Mouse (Mus musculus): Measurements from ENCODE around the gene Ccdc191. TPM values are rescaled to one million over a fixed set of nuclear protein-coding genes. Genes with fewer than 3 reads are reported as not detected.

The Ccdc191 gene
- polyA plus RNA-seq (2011; ENCODE audit: insufficient read depth, insufficient read length, low replicate concordance, missing spikeins), result 4.7 and 7.1 TPM in 2 replicates

- TF ChIP-seq POLR2A (IDR thresholded peaks at IDR 0.05; ENCODE audit: borderline replicate concordance, control insufficient read depth, low read depth, low read length) (no peak), CTCF (IDR thresholded peaks at IDR 0.05; ENCODE audit: control insufficient read depth, insufficient read depth, low read length) (peak; percentile 4; the same call in 1 of the 2 replicates)
- Histone ChIP-seq H3K4me3 (replicated peaks; ENCODE audit: control insufficient read depth, low read depth, low read length) (peak within 1 kb of the TSS; percentile 61), H3K4me1 (ENCODE audit: control insufficient read depth, insufficient read depth, low read length) (no peaks in the 10 kb centered on the region), H3K27ac (ENCODE audit: control insufficient read depth, insufficient read depth, low read depth, low read length, poor library complexity) (no peak within 1 kb of the TSS)
- under 1% methylated on average over 33 of the region's 33 CpGs for WGBS
Observed at GRCm38 (mm10) chr16:43889208-43890004, at the start of gene Ccdc191. TSS of gene Ccdc191 (plus strand) at chr16:43889800.

DNA sequence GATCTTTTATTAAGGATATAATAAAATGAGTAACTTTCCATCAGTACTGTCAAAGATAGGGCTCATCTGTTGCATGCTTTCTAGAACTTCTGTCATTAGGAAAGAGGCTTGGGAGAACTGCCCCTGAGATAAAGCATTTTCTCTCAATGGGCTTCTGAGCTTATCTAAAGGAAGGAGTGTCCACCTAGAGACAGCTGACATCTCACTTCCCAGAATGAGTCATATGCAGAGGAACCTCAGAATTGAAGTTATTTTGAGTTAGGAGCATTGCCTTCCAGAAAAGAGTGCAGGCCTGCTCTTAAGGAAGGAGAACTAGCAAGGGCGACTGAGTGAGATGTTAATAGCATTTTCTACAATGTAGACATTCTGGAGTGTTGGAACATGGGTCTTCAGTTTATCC lies 48.4 kb upstream of the Ccdc191 start:
- Histone ChIP-seq H3K4me3 (replicated peaks; ENCODE audit: control insufficient read depth, low read depth, low read length) (no peak overlapping the region), H3K4me1 (ENCODE audit: control insufficient read depth, insufficient read depth, low read length) (no peaks in the 10 kb centered on the region), H3K27ac (ENCODE audit: control insufficient read depth, insufficient read depth, low read depth, low read length, poor library complexity) (no peak overlapping the region)
- TF ChIP-seq CTCF (IDR thresholded peaks at IDR 0.05; ENCODE audit: control insufficient read depth, insufficient read depth, low read length), result no peak
- TF ChIP-seq POLR2A (IDR thresholded peaks at IDR 0.05; ENCODE audit: borderline replicate concordance, control insufficient read depth, low read depth, low read length), result no peak
- WGBS, result 39% methylated on average over 1 of the region's 1 CpGs

GRCm38 (mm10) chr16:43849839-43850238 lies 39.8 kb upstream of the Ccdc191 start:
- TF ChIP-seq CTCF (IDR thresholded peaks at IDR 0.05; ENCODE audit: control insufficient read depth, insufficient read depth, low read length) (no peak), POLR2A (IDR thresholded peaks at IDR 0.05; ENCODE audit: borderline replicate concordance, control insufficient read depth, low read depth, low read length) (no peak)
- Histone ChIP-seq H3K4me3 (replicated peaks; ENCODE audit: control insufficient read depth, low read depth, low read length) (no peak overlapping the region), H3K4me1 (ENCODE audit: control insufficient read depth, insufficient read depth, low read length) (no peaks in the 10 kb centered on the region), H3K27ac (ENCODE audit: control insufficient read depth, insufficient read depth, low read depth, low read length, poor library complexity) (no peak overlapping the region)
- 70% methylated on average over 1 of the region's 1 CpGs for WGBS

DNA sequence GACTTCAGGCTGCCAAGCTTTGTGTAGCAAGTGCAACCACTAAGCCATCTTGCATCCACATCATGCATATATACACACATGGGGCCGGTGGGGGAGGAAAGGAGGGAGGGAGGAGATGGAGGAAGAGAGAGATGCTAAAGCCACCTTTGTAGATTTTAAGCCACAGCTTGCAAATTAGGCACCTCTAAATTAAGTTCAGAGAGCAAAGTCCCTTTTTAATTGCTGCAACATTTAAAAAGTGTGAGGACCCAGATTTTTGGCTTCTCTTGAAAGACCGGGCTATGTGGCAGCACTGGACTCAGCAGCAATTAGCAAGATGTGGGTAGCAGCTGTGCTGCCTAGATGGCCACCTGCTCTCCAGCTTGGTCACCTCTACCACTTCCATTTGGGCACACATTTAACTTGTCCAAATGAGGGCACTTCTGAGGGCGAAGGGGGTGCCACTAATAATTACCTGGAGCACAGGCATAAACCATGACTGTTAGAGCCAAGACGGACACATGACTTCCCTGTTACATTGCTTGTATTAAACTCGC lies 30.6 kb upstream of the Ccdc191 start:
- H3K4me3 ChIP-seq (replicated peaks; ENCODE audit: control insufficient read depth, low read depth, low read length), result no peak overlapping the region
- TF ChIP-seq CTCF (IDR thresholded peaks at IDR 0.05; ENCODE audit: control insufficient read depth, insufficient read depth, low read length) (no peak), POLR2A (IDR thresholded peaks at IDR 0.05; ENCODE audit: borderline replicate concordance, control insufficient read depth, low read depth, low read length) (no peak)
- 83% methylated on average over 5 of the region's 5 CpGs for WGBS
- H3K27ac ChIP-seq (ENCODE audit: control insufficient read depth, insufficient read depth, low read depth, low read length, poor library complexity), result no peak overlapping the region
- no peaks in the 10 kb centered on the region for H3K4me1 ChIP-seq (ENCODE audit: control insufficient read depth, insufficient read depth, low read length)

DNA sequence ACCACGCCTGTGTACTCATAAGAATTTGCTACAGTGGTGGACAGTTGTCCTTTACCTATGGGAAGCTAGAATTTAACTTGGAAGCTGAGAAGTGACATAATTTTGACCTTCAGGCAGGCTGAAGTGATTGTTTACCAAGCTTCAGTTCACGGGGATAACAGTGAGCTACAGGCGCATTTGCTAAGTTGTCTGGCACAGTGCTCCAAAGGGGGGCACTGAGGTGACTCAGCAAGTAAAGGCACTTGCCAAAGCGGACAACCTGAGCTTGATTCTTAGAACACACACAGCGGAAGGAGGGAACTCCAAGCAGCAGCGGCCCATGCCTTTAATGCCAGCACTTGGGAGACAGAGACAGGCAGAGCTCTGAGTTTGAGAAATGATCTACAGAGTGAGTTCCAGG lies 29.0 kb upstream of the Ccdc191 start:
- 58% methylated on average over 6 of the region's 6 CpGs for WGBS
- TF ChIP-seq POLR2A (IDR thresholded peaks at IDR 0.05; ENCODE audit: borderline replicate concordance, control insufficient read depth, low read depth, low read length), result no peak
- TF ChIP-seq CTCF (IDR thresholded peaks at IDR 0.05; ENCODE audit: control insufficient read depth, insufficient read depth, low read length), result no peak
- H3K4me1 ChIP-seq (ENCODE audit: control insufficient read depth, insufficient read depth, low read length), result no peaks in the 10 kb centered on the region
- H3K27ac ChIP-seq (ENCODE audit: control insufficient read depth, insufficient read depth, low read depth, low read length, poor library complexity), result no peak overlapping the region
- no peak overlapping the region for H3K4me3 ChIP-seq (replicated peaks; ENCODE audit: control insufficient read depth, low read depth, low read length)

DNA sequence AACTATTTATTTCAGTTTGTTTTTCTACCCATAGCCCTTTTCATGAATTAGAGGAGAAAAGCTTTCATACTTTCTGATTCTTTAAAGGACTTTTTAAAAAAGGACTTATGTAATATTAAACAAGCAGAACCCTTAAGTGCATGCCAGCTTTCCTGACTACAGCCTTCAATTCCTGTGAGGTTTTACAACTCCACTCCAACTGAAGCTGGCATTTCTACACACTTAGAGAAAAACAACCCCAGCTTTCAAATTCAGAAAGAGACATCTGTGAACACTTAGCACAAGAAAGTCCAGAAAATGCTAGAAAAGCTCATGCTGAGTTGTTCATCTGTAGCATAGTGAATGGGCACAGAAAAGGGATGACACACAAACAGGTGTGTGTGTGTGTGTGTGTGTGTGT lies 19.8 kb upstream of the Ccdc191 start:
- Histone ChIP-seq H3K4me3 (replicated peaks; ENCODE audit: control insufficient read depth, low read depth, low read length) (no peak overlapping the region), H3K27ac (ENCODE audit: control insufficient read depth, insufficient read depth, low read depth, low read length, poor library complexity) (no peak overlapping the region), H3K4me1 (ENCODE audit: control insufficient read depth, insufficient read depth, low read length) (no peaks in the 10 kb centered on the region)
- TF ChIP-seq CTCF (IDR thresholded peaks at IDR 0.05; ENCODE audit: control insufficient read depth, insufficient read depth, low read length), result no peak

DNA sequence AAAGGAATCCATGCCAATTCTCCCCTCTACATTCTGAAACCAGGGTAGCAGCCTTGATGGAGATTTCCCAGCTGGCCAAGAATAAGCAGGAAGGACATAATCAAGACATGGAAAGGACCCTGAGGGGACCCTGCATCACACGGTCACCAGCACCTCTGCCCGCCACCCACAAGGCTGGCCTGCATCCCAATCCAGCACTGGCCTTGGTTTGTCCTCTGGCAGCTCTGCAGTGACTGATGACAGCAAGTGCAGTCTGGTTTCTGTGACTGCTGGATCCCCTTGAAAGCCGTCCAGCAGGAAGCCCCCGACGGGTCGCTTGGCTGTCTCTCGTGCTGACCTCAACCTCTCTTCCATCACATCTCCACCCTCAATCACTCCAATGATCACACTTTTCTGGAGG lies 18.2 kb upstream of the Ccdc191 start:
- no peak overlapping the region for H3K4me3 ChIP-seq (replicated peaks; ENCODE audit: control insufficient read depth, low read depth, low read length)
- no peak for TF ChIP-seq CTCF (IDR thresholded peaks at IDR 0.05; ENCODE audit: control insufficient read depth, insufficient read depth, low read length)
- H3K27ac ChIP-seq (ENCODE audit: control insufficient read depth, insufficient read depth, low read depth, low read length, poor library complexity), result no peak overlapping the region
- 92% methylated on average over 7 of the region's 7 CpGs for WGBS
- H3K4me1 ChIP-seq (ENCODE audit: control insufficient read depth, insufficient read depth, low read length), result no peaks in the 10 kb centered on the region

GRCm38 (mm10) chr16:43879769-43880168 lies 9.8 kb upstream of the Ccdc191 start:
- no peaks in the 10 kb centered on the region for H3K4me1 ChIP-seq (ENCODE audit: control insufficient read depth, insufficient read depth, low read length)
- H3K27ac ChIP-seq (ENCODE audit: control insufficient read depth, insufficient read depth, low read depth, low read length, poor library complexity), result no peak overlapping the region
- H3K4me3 ChIP-seq (replicated peaks; ENCODE audit: control insufficient read depth, low read depth, low read length), result no peak overlapping the region
- WGBS, result 48% methylated on average over 6 of the region's 6 CpGs
- TF ChIP-seq POLR2A (IDR thresholded peaks at IDR 0.05; ENCODE audit: borderline replicate concordance, control insufficient read depth, low read depth, low read length), result no peak
- no peak for TF ChIP-seq CTCF (IDR thresholded peaks at IDR 0.05; ENCODE audit: control insufficient read depth, insufficient read depth, low read length)

All from bone marrow, adult 2 months (tissue).